Mouse (Mus musculus): ENCODE data around the gene 1700034J05Rik. TPM values are rescaled to one million over a fixed set of nuclear protein-coding genes. Genes with fewer than 3 reads are reported as not detected.

The 1700034J05Rik gene
- polyA plus RNA-seq, 1 experiment = 188 TPM

DNA sequence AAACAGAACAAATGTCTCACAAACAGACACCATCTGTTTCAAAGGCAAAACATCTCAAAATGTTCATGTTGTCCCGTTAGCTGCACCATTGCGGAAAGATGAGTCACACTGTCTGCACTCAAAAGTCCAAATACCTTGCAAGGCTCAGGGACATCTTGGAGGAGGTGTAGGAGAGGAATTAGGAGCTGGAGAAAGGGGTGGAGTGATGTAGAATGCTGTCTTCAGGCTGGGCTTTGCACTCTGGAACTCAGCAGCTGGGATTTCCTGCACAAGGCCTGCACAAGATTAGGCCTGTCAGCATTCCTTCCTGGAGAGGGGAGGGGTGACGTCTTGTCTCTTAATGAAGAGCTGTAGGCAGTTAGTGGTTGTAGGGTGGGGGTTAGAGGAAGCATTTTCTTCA is 30.3 kb upstream of the 1700034J05Rik start:
- H3K27me3 ChIP-seq (ENCODE audit: control insufficient read depth, insufficient read depth, low read length) = no peaks in the 10 kb centered on the region
- no peaks in the 10 kb centered on the region for H3K36me3 ChIP-seq (ENCODE audit: control insufficient read depth, insufficient read depth, low read length)
- H3K27ac ChIP-seq (ENCODE audit: control insufficient read depth, insufficient read depth, low read depth, low read length) = no peak overlapping the region
- H3K4me1 ChIP-seq (ENCODE audit: control insufficient read depth, insufficient read depth, low read length) = no peaks in the 10 kb centered on the region
- TF ChIP-seq POLR2A (IDR thresholded peaks at IDR 0.05; ENCODE audit: control insufficient read depth, low read depth, low read length) = no peak
- no peak for TF ChIP-seq CTCF (IDR thresholded peaks at IDR 0.05; ENCODE audit: control insufficient read depth, insufficient read depth, insufficient replicate concordance, low read depth, low read length)
- H3K4me3 ChIP-seq (ENCODE audit: control insufficient read depth, low read depth, low read length) = no peak overlapping the region

DNA sequence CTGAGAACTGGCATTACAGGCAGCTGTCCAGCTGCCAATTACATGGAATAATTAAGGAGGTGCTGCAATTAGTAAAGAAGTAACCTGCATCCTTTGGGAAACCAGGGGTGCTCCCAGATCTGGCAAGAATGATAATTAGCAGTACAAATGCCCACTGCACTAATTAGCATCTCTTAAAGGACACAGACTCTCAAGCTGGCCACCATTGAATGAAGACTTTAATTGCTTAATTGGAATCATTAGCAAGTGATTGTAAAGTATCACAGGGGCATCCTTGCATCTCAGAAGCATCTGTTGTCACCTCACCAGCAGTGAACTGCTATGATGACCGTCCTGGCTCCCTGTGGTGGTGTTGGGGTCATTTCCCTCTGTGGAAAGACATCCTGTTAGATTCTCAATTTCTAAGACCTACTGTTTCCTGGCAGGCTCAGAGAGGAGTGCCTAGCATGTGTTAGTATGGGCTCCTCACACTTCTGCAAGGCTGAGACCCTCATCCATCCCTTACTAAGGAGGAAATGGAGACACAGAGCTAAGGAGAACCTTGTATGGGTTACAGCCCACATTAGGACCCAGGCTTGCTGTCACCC is 27.1 kb upstream of the 1700034J05Rik start:
- no peaks in the 10 kb centered on the region for H3K27me3 ChIP-seq (ENCODE audit: control insufficient read depth, insufficient read depth, low read length)
- no peak overlapping the region for H3K27ac ChIP-seq (ENCODE audit: control insufficient read depth, insufficient read depth, low read depth, low read length)
- no peaks in the 10 kb centered on the region for H3K36me3 ChIP-seq (ENCODE audit: control insufficient read depth, insufficient read depth, low read length)
- H3K4me1 ChIP-seq (ENCODE audit: control insufficient read depth, insufficient read depth, low read length) = no peaks in the 10 kb centered on the region
- no peak overlapping the region for H3K4me3 ChIP-seq (ENCODE audit: control insufficient read depth, low read depth, low read length)
- TF ChIP-seq CTCF (IDR thresholded peaks at IDR 0.05; ENCODE audit: control insufficient read depth, insufficient read depth, insufficient replicate concordance, low read depth, low read length) = no peak
- TF ChIP-seq POLR2A (IDR thresholded peaks at IDR 0.05; ENCODE audit: control insufficient read depth, low read depth, low read length) = no peak

DNA sequence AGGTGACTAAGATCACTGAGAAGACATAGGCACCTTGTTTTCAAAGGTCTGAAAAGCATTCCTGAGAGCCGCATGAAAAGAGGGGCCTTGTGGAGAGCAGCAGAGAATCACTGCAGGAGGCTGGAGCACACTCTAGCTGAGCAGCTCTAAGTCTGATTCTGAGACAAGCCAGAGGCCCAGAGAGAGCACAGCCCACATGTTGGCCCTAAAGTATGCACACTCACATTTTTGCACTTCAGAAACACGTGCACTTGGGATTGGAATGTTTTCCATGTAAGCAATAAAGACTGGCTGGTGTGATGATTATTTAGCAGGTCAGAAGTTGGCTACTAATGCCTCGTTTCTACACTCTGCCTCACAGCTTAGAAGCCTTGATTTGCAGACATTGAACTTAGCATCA is 25.7 kb upstream of the 1700034J05Rik start:
- Histone ChIP-seq H3K27me3 (ENCODE audit: control insufficient read depth, insufficient read depth, low read length) (no peaks in the 10 kb centered on the region), H3K36me3 (ENCODE audit: control insufficient read depth, insufficient read depth, low read length) (no peaks in the 10 kb centered on the region), H3K4me1 (ENCODE audit: control insufficient read depth, insufficient read depth, low read length) (no peaks in the 10 kb centered on the region), H3K27ac (ENCODE audit: control insufficient read depth, insufficient read depth, low read depth, low read length) (no peak overlapping the region), H3K4me3 (ENCODE audit: control insufficient read depth, low read depth, low read length) (no peak overlapping the region)
- TF ChIP-seq CTCF (IDR thresholded peaks at IDR 0.05; ENCODE audit: control insufficient read depth, insufficient read depth, insufficient replicate concordance, low read depth, low read length) (no peak), POLR2A (IDR thresholded peaks at IDR 0.05; ENCODE audit: control insufficient read depth, low read depth, low read length) (no peak)

DNA sequence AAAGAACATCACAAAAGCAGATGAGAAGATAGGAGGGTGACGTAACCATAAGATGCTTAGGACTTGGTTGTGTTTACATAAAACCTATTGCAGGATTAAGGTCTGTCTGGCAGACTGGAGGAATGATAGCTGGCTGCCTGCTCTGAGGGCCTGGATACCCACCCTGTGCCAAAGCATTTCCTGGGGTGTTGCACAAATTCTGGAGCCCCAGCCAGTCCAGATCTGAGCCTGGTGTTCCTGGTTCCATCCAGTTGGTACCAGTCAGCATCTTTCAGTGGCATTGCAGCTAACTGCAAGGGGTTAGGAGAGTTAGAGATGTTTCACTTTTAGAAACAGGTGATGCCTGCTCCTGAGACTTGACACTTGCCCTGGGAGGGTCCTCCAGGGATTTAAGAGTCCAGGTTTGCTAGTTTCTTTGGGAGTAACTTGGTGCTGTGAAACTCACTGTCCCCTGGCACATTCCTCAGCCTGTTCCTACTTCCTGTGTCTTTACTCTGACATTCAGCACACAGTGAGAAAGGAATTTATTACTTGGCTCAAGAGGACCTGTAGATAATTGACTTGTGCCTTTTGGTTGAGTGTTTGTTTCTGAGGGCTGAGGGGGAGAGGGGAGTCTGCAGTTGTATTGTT is 25.0 kb upstream of the 1700034J05Rik start:
- H3K36me3 ChIP-seq (ENCODE audit: control insufficient read depth, insufficient read depth, low read length) = no peaks in the 10 kb centered on the region
- H3K27ac ChIP-seq (ENCODE audit: control insufficient read depth, insufficient read depth, low read depth, low read length) = no peak overlapping the region
- no peaks in the 10 kb centered on the region for H3K4me1 ChIP-seq (ENCODE audit: control insufficient read depth, insufficient read depth, low read length)
- no peak for TF ChIP-seq POLR2A (IDR thresholded peaks at IDR 0.05; ENCODE audit: control insufficient read depth, low read depth, low read length)
- TF ChIP-seq CTCF (IDR thresholded peaks at IDR 0.05; ENCODE audit: control insufficient read depth, insufficient read depth, insufficient replicate concordance, low read depth, low read length) = no peak
- no peak overlapping the region for H3K4me3 ChIP-seq (ENCODE audit: control insufficient read depth, low read depth, low read length)
- H3K27me3 ChIP-seq (ENCODE audit: control insufficient read depth, insufficient read depth, low read length) = no peaks in the 10 kb centered on the region

DNA sequence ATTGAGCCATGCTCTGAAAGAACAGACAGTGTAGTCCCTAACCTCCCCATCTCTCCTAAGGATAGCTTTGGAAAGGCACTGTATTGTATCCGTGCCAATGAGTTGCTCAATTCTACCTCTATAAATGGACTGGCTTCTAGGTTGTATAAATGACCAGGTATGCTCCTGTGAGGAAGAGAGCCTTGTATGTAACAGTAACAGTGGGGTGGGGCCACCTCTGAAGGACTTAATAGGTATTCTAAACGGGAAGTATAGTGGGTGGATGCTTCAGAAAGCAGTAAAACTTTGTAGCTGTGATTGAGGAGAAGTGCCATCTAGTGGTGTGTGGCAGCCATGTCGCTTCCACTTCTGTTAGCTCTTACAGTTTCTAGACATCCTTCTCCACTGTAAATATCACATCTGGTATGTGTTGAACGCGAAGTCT is 24.5 kb upstream of the 1700034J05Rik start:
- Histone ChIP-seq H3K36me3 (ENCODE audit: control insufficient read depth, insufficient read depth, low read length) (no peaks in the 10 kb centered on the region), H3K4me1 (ENCODE audit: control insufficient read depth, insufficient read depth, low read length) (no peaks in the 10 kb centered on the region), H3K27ac (ENCODE audit: control insufficient read depth, insufficient read depth, low read depth, low read length) (no peak overlapping the region), H3K4me3 (ENCODE audit: control insufficient read depth, low read depth, low read length) (no peak overlapping the region), H3K27me3 (ENCODE audit: control insufficient read depth, insufficient read depth, low read length) (no peaks in the 10 kb centered on the region)
- no peak for TF ChIP-seq CTCF (IDR thresholded peaks at IDR 0.05; ENCODE audit: control insufficient read depth, insufficient read depth, insufficient replicate concordance, low read depth, low read length)
- TF ChIP-seq POLR2A (IDR thresholded peaks at IDR 0.05; ENCODE audit: control insufficient read depth, low read depth, low read length) = no peak

DNA sequence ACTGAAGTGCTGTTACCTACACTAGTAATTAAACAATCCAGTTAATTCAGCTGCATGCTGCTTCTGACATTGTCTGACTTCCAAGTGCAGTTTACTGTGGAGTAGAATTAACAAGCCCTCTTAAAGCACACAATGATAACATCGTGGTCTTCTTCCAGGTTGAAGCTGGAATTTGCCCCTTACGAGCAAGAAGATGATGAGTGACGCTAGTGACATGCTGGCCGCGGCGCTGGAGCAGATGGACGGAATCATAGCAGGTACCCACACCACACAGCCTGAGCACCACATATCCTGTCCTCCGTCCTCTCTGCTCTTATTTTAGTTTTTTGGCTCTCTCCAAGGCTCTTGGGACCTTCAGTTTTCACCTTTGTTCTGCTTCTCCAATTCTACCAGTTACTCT is 22.2 kb upstream of the 1700034J05Rik start:
- Histone ChIP-seq H3K36me3 (ENCODE audit: control insufficient read depth, insufficient read depth, low read length) (no peaks in the 10 kb centered on the region), H3K27ac (ENCODE audit: control insufficient read depth, insufficient read depth, low read depth, low read length) (no peak overlapping the region), H3K4me3 (ENCODE audit: control insufficient read depth, low read depth, low read length) (no peak overlapping the region), H3K4me1 (ENCODE audit: control insufficient read depth, insufficient read depth, low read length) (no peaks in the 10 kb centered on the region), H3K27me3 (ENCODE audit: control insufficient read depth, insufficient read depth, low read length) (no peaks in the 10 kb centered on the region)
- TF ChIP-seq POLR2A (IDR thresholded peaks at IDR 0.05; ENCODE audit: control insufficient read depth, low read depth, low read length) (no peak), CTCF (IDR thresholded peaks at IDR 0.05; ENCODE audit: control insufficient read depth, insufficient read depth, insufficient replicate concordance, low read depth, low read length) (no peak)

DNA sequence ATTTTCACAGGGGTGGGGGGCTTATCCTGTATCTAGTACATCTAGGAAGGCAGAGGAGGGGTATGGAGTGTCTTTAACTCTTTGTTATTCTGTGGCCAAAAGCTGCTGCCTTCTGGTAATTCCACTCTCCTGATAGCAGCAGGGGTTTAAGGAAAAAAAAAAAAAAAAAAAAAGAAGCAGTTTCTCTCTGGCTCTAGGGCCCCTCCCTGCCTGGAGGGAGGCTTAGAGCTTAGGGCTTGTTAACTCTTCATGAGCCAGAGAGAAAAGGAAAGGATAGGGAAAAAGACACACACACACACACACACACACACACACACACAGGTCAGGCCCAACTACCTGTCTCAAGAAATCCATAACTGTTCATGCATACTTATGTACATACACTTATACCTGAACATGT is 19.6 kb upstream of the 1700034J05Rik start:
- no peak for TF ChIP-seq CTCF (IDR thresholded peaks at IDR 0.05; ENCODE audit: control insufficient read depth, insufficient read depth, insufficient replicate concordance, low read depth, low read length)
- no peak for TF ChIP-seq POLR2A (IDR thresholded peaks at IDR 0.05; ENCODE audit: control insufficient read depth, low read depth, low read length)
- no peaks in the 10 kb centered on the region for H3K27me3 ChIP-seq (ENCODE audit: control insufficient read depth, insufficient read depth, low read length)
- no peaks in the 10 kb centered on the region for H3K36me3 ChIP-seq (ENCODE audit: control insufficient read depth, insufficient read depth, low read length)
- H3K4me1 ChIP-seq (ENCODE audit: control insufficient read depth, insufficient read depth, low read length) = no peaks in the 10 kb centered on the region
- H3K4me3 ChIP-seq (ENCODE audit: control insufficient read depth, low read depth, low read length) = no peak overlapping the region
- no peak overlapping the region for H3K27ac ChIP-seq (ENCODE audit: control insufficient read depth, insufficient read depth, low read depth, low read length)
